Mouse (Mus musculus) heart, adult 2 months (tissue): ENCODE results near the gene Fetub.

Experiments used
- CTCF ChIP-seq: fragments of 200-600 bp; IDR thresholded peaks from 2 replicates; pipeline ENCODE4 v1.8.1; 2022; ENCODE audit warnings: antibody characterized with exemption, mild to moderate bottlenecking, moderate library complexity
- EP300 ChIP-seq: fragments of 200-500 bp; IDR thresholded peaks from 2 replicates; pipeline ENCODE4 v1.6.1; 2011; ENCODE audit warnings: low read depth, low read length, control low read depth; ENCODE audit not compliant: insufficient read depth

GRCm38 (mm10) chr16:22963293-22963692 lies 45.2 kb downstream of the Fetub start:
- TF ChIP-seq CTCF (no peak), EP300 (no peak)
